Mouse (Mus musculus) G1E (cell line): ENCODE results near the gene Cog4.

Experiments
- CTCF ChIP-seq: IDR thresholded peaks from 2 replicates; pipeline ENCODE4 v1.5.1; 2012; ENCODE audit warnings: low read depth, low read length, inconsistent platforms, mixed read lengths
- GATA1 ChIP-seq: IDR thresholded peaks from 2 replicates; pipeline ENCODE4 v1.6.1; 2012; ENCODE audit warnings: borderline replicate concordance, low read length, inconsistent platforms, mixed read lengths
- POLR2AphosphoS5 ChIP-seq: IDR thresholded peaks from 2 replicates; pipeline ENCODE4 v1.6.1; 2012; ENCODE audit warnings: low read depth, low read length, inconsistent platforms; ENCODE audit not compliant: insufficient replicate concordance

GRCm38 (mm10) chr8:110846405-110847170 lies at the start of gene Cog4, which contains the start of gene Sf3b3:
- TF ChIP-seq CTCF = no peak
- TF ChIP-seq GATA1 = no peak
- TF ChIP-seq POLR2AphosphoS5 = no peak
